Mouse (Mus musculus) Patski (cell line): ENCODE measurements around the gene Parp2. TPM values are rescaled to one million over a fixed set of nuclear protein-coding genes. Genes with fewer than 3 reads are reported as not detected.
"Not testable (repeated sequence)": the region's sequence is repeated elsewhere in the genome, so short reads cannot be mapped to it uniquely, and the experiment has no call there.

ENCODE experiments used
- ATAC-seq: fragments of 100-300 bp; one replicate; pipeline ENCODE4 v1.8.0; 2021
- CTCF ChIA-PET: fragments of 350-600 bp; sonication (Branson Sonifier 250); formaldehyde crosslinking; loops from one replicate; lab custom pipeline; 2022; ENCODE audit warnings: inconsistent platforms; lab: Charles Lee
- POLR2A ChIA-PET: fragments of 350-600 bp; sonication (Branson Sonifier 250); formaldehyde crosslinking; loops from one replicate; lab custom pipeline; 2022; ENCODE audit warnings: antibody characterized with exemption, inconsistent platforms; lab: Charles Lee
- DNase-seq: peaks from one replicate; pipeline ENCODE4 v3.0.0-alpha.2; 2011; ENCODE audit warnings: low read depth, low spot score
- H3K27me3 ChIP-seq: fragments of 371-371 bp; one replicate; pipeline ENCODE4 v1.5.1; 2021
- CTCF ChIP-seq: fragments of 100-300 bp; IDR thresholded peaks from one replicate; pipeline ENCODE4 v1.5.1; 2021
- in situ Hi-C: fragments of 300-500 bp; cut with MboI; formaldehyde crosslinking; loops from 3 replicates; pipeline ENCODE4 v1.11.1; 2018; ENCODE audit warnings: low pct_unique_long_range_greater_than_20kb, mixed read lengths
- polyA plus RNA-seq: library from polyadenylated mRNA; unstranded; gene quantifications from one replicate; pipeline ENCODE4 v1.2.3, GENCODE M21; 2021

Parp2 gene
- polyA plus RNA-seq, 1 experiment from 2014 or later: 28.0 TPM

GRCm38 (mm10) chr14:50795965-50796364, 11.7 kb upstream of the Parp2 start:
- ATAC-seq: no peak
- POLR2A ChIA-PET: no interaction called here
- in situ Hi-C loops: loop anchor here (25.0 kb wide), 1 partner anchor 959 kb away; no protein-coding TSS in a partner anchor

GRCm38 (mm10) chr14:50796464-50796863, 11.2 kb upstream of the Parp2 start:
- ChIA-PET POLR2A (no interaction called here), CTCF (interaction anchor here (1.1 to 4.9 kb wide), 3 partner anchors 9 to 268 kb away, joined by 5 to 22 read pairs (median 6); partner anchors contain the start of gene Ttc5)
- in situ Hi-C loops: loop anchor here (25.0 kb wide), 1 partner anchor 959 kb away; no protein-coding TSS in a partner anchor
- DNase-seq (no peak), ATAC-seq (no peak)
- TF ChIP-seq CTCF: no peak
- H3K27me3 ChIP-seq: peaks cover 14% of the 10 kb centered on the region

More at GRCm38 (mm10) chr14:50795965-50796364, 11.7 kb upstream of the Parp2 start:
- no peak for TF ChIP-seq CTCF
- H3K27me3 ChIP-seq: peaks cover 14% of the 10 kb centered on the region
- CTCF ChIA-PET: interaction anchor here (1.1 to 4.9 kb wide), 3 partner anchors 8 to 268 kb away, joined by 5 to 22 read pairs (median 6); partner anchors contain the start of gene Ttc5
- DNase-seq: no peak

- peak; percentile 56 for TF ChIP-seq CTCF
- no peak for DNase-seq
- H3K27me3 ChIP-seq: peaks cover 6% of the 10 kb centered on the region
- in situ Hi-C loops: loop anchor here (25.0 kb wide), 1 partner anchor 961 kb away; no protein-coding TSS in a partner anchor
- ChIA-PET POLR2A (no interaction called here), CTCF (interaction anchor here (3.0 to 4.9 kb wide), 2 partner anchors 11 to 13 kb away, joined by 9 to 22 read pairs; partner anchors contain the start of gene Ttc5)
- peak; percentile 31 for ATAC-seq
Measured at GRCm38 (mm10) chr14:50798512-50798911, 9.1 kb upstream of the Parp2 start.

- ATAC-seq: peak; percentile 45
- peak; percentile 52 for TF ChIP-seq CTCF
- ChIA-PET POLR2A (interaction anchor here (0.5 kb wide), 1 partner anchor 58 kb away, joined by 3 read pairs; no protein-coding TSS in a partner anchor), CTCF (interaction anchor here (1.1 to 4.9 kb wide), 5 partner anchors 12 to 296 kb away, joined by 3 to 22 read pairs (median 9); partner anchors contain the start of gene Ttc5)
- no peak for DNase-seq
- peaks cover 6% of the 10 kb centered on the region for H3K27me3 ChIP-seq
- in situ Hi-C loops: loop anchor here (5.0 to 25.0 kb wide), 3 partner anchors 133 to 962 kb away; partner anchors contain the start of genes Pip4p1 and Pnp
Measured at GRCm38 (mm10) chr14:50799502-50800259, 8.0 kb upstream of the Parp2 start.

- no peak for TF ChIP-seq CTCF
- ChIA-PET POLR2A (no interaction called here), CTCF (interaction anchor here (7.4 kb wide), 1 partner anchor 262 kb away, joined by 37 read pairs; no protein-coding TSS in a partner anchor)
- peaks cover under 1% of the 10 kb centered on the region for H3K27me3 ChIP-seq
- DNase-seq (no peak), ATAC-seq (no peak)
- in situ Hi-C loops: loop anchor here (5.0 kb wide), 2 partner anchors 130 to 260 kb away; partner anchors contain the start of genes Pip4p1 and Pnp
Measured at GRCm38 (mm10) chr14:50802441-50802840, 5.2 kb upstream of the Parp2 start.

GRCm38 (mm10) chr14:50802843-50803562, 4.6 kb upstream of the Parp2 start:
- in situ Hi-C loops: loop anchor here (5.0 kb wide), 2 partner anchors 129 to 259 kb away; partner anchors contain the start of genes Pip4p1 and Pnp
- POLR2A ChIA-PET: no interaction called here
- no peaks in the 10 kb centered on the region for H3K27me3 ChIP-seq
- CTCF ChIA-PET: interaction anchor here (1.0 to 7.4 kb wide), 2 partner anchors 11 to 261 kb away, joined by 3 to 37 read pairs; no protein-coding TSS in a partner anchor
- peak; percentile 62 for TF ChIP-seq CTCF
- ATAC-seq (no peak), DNase-seq (no peak)

GRCm38 (mm10) chr14:50804683-50805082, 3.0 kb upstream of the Parp2 start:
- no peak for DNase-seq
- CTCF ChIA-PET: interaction anchor here (7.4 kb wide), 1 partner anchor 259 kb away, joined by 37 read pairs; no protein-coding TSS in a partner anchor
- H3K27me3 ChIP-seq: no peaks in the 10 kb centered on the region
- in situ Hi-C loops: loop anchor here (5.0 kb wide), 2 partner anchors 128 to 258 kb away; partner anchors contain the start of genes Pip4p1 and Pnp
- POLR2A ChIA-PET: no interaction called here
- no peak for ATAC-seq
- no peak for TF ChIP-seq CTCF

- H3K27me3 ChIP-seq, in situ Hi-C loops, POLR2A ChIA-PET, DNase-seq, ATAC-seq: not testable (repeated sequence)
- CTCF ChIA-PET: interaction anchor here (1.3 to 7.4 kb wide), 2 partner anchors 21 to 258 kb away, joined by 3 to 37 read pairs; partner anchors contain the start of gene Ttc5
Measured at GRCm38 (mm10) chr14:50806469-50806868, 1.2 kb upstream of the Parp2 start.

GRCm38 (mm10) chr14:50813060-50813459, 5.4 kb downstream of the Parp2 start:
- ChIA-PET POLR2A (no interaction called here), CTCF (no interaction called here)
- TF ChIP-seq CTCF: no peak
- in situ Hi-C loops: no loop called here
- ATAC-seq (no peak), DNase-seq (no peak)
- H3K27me3 ChIP-seq: no peaks in the 10 kb centered on the region

- ATAC-seq (no peak), DNase-seq (no peak)
- no peak for TF ChIP-seq CTCF
- H3K27me3 ChIP-seq: no peaks in the 10 kb centered on the region
- ChIA-PET CTCF (no interaction called here), POLR2A (no interaction called here)
- in situ Hi-C loops: no loop called here
Measured at GRCm38 (mm10) chr14:50823240-50823639, 15.6 kb downstream of the Parp2 start.
